Mouse (Mus musculus): Measurements from ENCODE around the gene Olfr1369-ps1. TPM values are rescaled to one million over a fixed set of nuclear protein-coding genes. Genes with fewer than 3 reads are reported as not detected.

The Olfr1369-ps1 gene
- total RNA-seq, 2 experiments from 2014 or later = not detected

GRCm38 (mm10) chr13:21167910-21168300 lies 56.6 kb downstream of the Olfr1369-ps1 start:
- no peak for DNase-seq
- intact Hi-C loops (cut with DNase I; ENCODE audit: low total_unique reads) = no loop called here

- DNase-seq = no peak
- intact Hi-C loops (cut with DNase I; ENCODE audit: low total_unique reads) = no loop called here
Observed at GRCm38 (mm10) chr13:21168371-21169011, 57.2 kb downstream of the Olfr1369-ps1 start.

Other genes with a start within 250 kb of the Olfr1369-ps1 start
- gene Olfr1370, start 36.5 kb upstream of the Olfr1369-ps1 start, total RNA-seq (2021) = not detected
- gene Olfr263, start 18.2 kb downstream of the Olfr1369-ps1 start, total RNA-seq (2021) = not detected
- gene Olfr1368, start 34.4 kb downstream of the Olfr1369-ps1 start, total RNA-seq (2021) = not detected
- gene Trim27, start 68.0 kb downstream of the Olfr1369-ps1 start, total RNA-seq (2021) = 10 to 100 TPM; 22.2 to 26.4 TPM
- not detected for gene Gpx5, start 181.2 kb downstream of the Olfr1369-ps1 start, total RNA-seq (2021)
- gene Gpx6, start 200.6 kb downstream of the Olfr1369-ps1 start, total RNA-seq (2021) = not detected
- gene Olfr1367, start 235.4 kb downstream of the Olfr1369-ps1 start, total RNA-seq (2021) = not detected

Data from gastrocnemius, postnatal 14 days (tissue).